Mouse (Mus musculus): Measurements from ENCODE around the gene Keap1. TPM values are rescaled to one million over a fixed set of nuclear protein-coding genes. Genes with fewer than 3 reads are reported as not detected.
"Not testable (repeated sequence)": the region's sequence is repeated elsewhere in the genome, so short reads cannot be mapped to it uniquely, and the experiment has no call there.

Keap1 gene
- polyA plus RNA-seq, 1 experiment from 2014 or later: 40.8 TPM

GRCm38 (mm10) chr9:21265611-21266010, 26.4 kb upstream of the Keap1 start:
- Histone ChIP-seq H3K27me3 (ENCODE audit: control insufficient read depth, insufficient read depth, low read length) (no peaks in the 10 kb centered on the region), H3K9ac (ENCODE audit: low read length) (peak overlapping the region; percentile 93), H3K4me3 (ENCODE audit: low read depth, low read length) (peak overlapping the region; percentile 98), H3K4me2 (replicated peaks; ENCODE audit: low read depth) (peak overlapping the region; percentile 77), H3K27ac (replicated peaks) (peak overlapping the region; percentile 90), H3K9me3 (ENCODE audit: control insufficient read depth, low read length) (no peaks in the 10 kb centered on the region), H3K36me3 (ENCODE audit: control insufficient read depth, insufficient read depth, low read length) (peaks cover 17% of the 10 kb centered on the region), H3K4me1 (replicated peaks; ENCODE audit: control insufficient read depth, insufficient read depth) (peaks cover 4% of the 10 kb centered on the region; the same call in 1 of the 2 replicates)
- DNase-seq (ENCODE audit: low spot score) (peak; percentile 64), ATAC-seq (ENCODE audit: low FRiP score, low TSS enrichment) (peak; percentile 45)
- 2% methylated on average over 11 of the region's 11 CpGs for WGBS
- TF ChIP-seq EP300 (optimal IDR thresholded peaks at IDR 0.05): no peak
- TF ChIP-seq CTCF (IDR thresholded peaks at IDR 0.05; ENCODE audit: low read depth): no peak

GRCm38 (mm10) chr9:21265000-21265561, 25.9 kb upstream of the Keap1 start, which contains the start of gene Atg4d:
Atg4d (plus strand) TSS chr9:21265293.
- Histone ChIP-seq H3K36me3 (ENCODE audit: control insufficient read depth, insufficient read depth, low read length) (peaks cover 16% of the 10 kb centered on the region), H3K9ac (ENCODE audit: low read length) (peak within 1 kb of the TSS; percentile 93), H3K4me2 (replicated peaks; ENCODE audit: low read depth) (peak within 1 kb of the TSS; percentile 77), H3K9me3 (ENCODE audit: control insufficient read depth, low read length) (no peaks in the 10 kb centered on the region), H3K4me3 (ENCODE audit: low read depth, low read length) (peak within 1 kb of the TSS; percentile 98), H3K27ac (replicated peaks) (peak within 1 kb of the TSS; percentile 90), H3K4me1 (replicated peaks; ENCODE audit: control insufficient read depth, insufficient read depth) (peaks cover 4% of the 10 kb centered on the region; the same call in 1 of the 2 replicates), H3K27me3 (ENCODE audit: control insufficient read depth, insufficient read depth, low read length) (no peaks in the 10 kb centered on the region)
- TF ChIP-seq CTCF (IDR thresholded peaks at IDR 0.05; ENCODE audit: low read depth) (no peak), EP300 (optimal IDR thresholded peaks at IDR 0.05) (no peak)
- ATAC-seq (ENCODE audit: low FRiP score, low TSS enrichment) (peak; percentile 98), DNase-seq (ENCODE audit: low spot score) (peak; percentile 99)
- 0% methylated on average over 48 of the region's 49 CpGs for WGBS

- H3K36me3 ChIP-seq (ENCODE audit: control insufficient read depth, insufficient read depth, low read length): peaks cover 12% of the 10 kb centered on the region
- DNase-seq (ENCODE audit: low spot score): no peak
- H3K9ac ChIP-seq (ENCODE audit: low read length): peak overlapping the region; percentile 93
- peak; percentile 33 for ATAC-seq (ENCODE audit: low FRiP score, low TSS enrichment)
- H3K27ac ChIP-seq (replicated peaks): peak overlapping the region; percentile 90
- no peaks in the 10 kb centered on the region for H3K9me3 ChIP-seq (ENCODE audit: control insufficient read depth, low read length)
- peak overlapping the region; percentile 98 for H3K4me3 ChIP-seq (ENCODE audit: low read depth, low read length)
- 16% methylated on average over 17 of the region's 17 CpGs for WGBS
- no peaks in the 10 kb centered on the region for H3K27me3 ChIP-seq (ENCODE audit: control insufficient read depth, insufficient read depth, low read length)
- H3K4me1 ChIP-seq (replicated peaks; ENCODE audit: control insufficient read depth, insufficient read depth): peaks cover 4% of the 10 kb centered on the region; the same call in 1 of the 2 replicates
- TF ChIP-seq CTCF (IDR thresholded peaks at IDR 0.05; ENCODE audit: low read depth) (no peak), EP300 (optimal IDR thresholded peaks at IDR 0.05) (no peak)
- H3K4me2 ChIP-seq (replicated peaks; ENCODE audit: low read depth): peak overlapping the region; percentile 77
Observed at GRCm38 (mm10) chr9:21264272-21264999, 25.3 kb upstream of the Keap1 start.

- Histone ChIP-seq H3K9ac (ENCODE audit: low read length) (no peak overlapping the region), H3K36me3 (ENCODE audit: control insufficient read depth, insufficient read depth, low read length) (no peaks in the 10 kb centered on the region; the same call in 1 of the 2 replicates), H3K27ac (replicated peaks) (no peak overlapping the region), H3K27me3 (ENCODE audit: control insufficient read depth, insufficient read depth, low read length) (no peaks in the 10 kb centered on the region), H3K4me1 (replicated peaks; ENCODE audit: control insufficient read depth, insufficient read depth) (peaks cover 4% of the 10 kb centered on the region; the same call in 1 of the 2 replicates), H3K4me3 (ENCODE audit: low read depth, low read length) (no peak overlapping the region), H3K4me2 (replicated peaks; ENCODE audit: low read depth) (no peak overlapping the region), H3K9me3 (ENCODE audit: control insufficient read depth, low read length) (no peaks in the 10 kb centered on the region)
- DNase-seq (ENCODE audit: low spot score) (no peak), ATAC-seq (ENCODE audit: low FRiP score, low TSS enrichment) (no peak)
- TF ChIP-seq CTCF (IDR thresholded peaks at IDR 0.05; ENCODE audit: low read depth) (no peak), EP300 (optimal IDR thresholded peaks at IDR 0.05) (no peak)
- 42% methylated on average over 2 of the region's 2 CpGs for WGBS
Observed at GRCm38 (mm10) chr9:21261831-21262230, 22.7 kb upstream of the Keap1 start.

GRCm38 (mm10) chr9:21260491-21261040, 21.4 kb upstream of the Keap1 start:
- WGBS: 81% methylated on average over 6 of the region's 6 CpGs
- Histone ChIP-seq H3K27me3 (ENCODE audit: control insufficient read depth, insufficient read depth, low read length) (no peaks in the 10 kb centered on the region), H3K4me1 (replicated peaks; ENCODE audit: control insufficient read depth, insufficient read depth) (peaks cover 4% of the 10 kb centered on the region; the same call in 1 of the 2 replicates), H3K27ac (replicated peaks) (no peak overlapping the region), H3K9me3 (ENCODE audit: control insufficient read depth, low read length) (no peaks in the 10 kb centered on the region), H3K4me2 (replicated peaks; ENCODE audit: low read depth) (no peak overlapping the region), H3K9ac (ENCODE audit: low read length) (no peak overlapping the region), H3K4me3 (ENCODE audit: low read depth, low read length) (no peak overlapping the region), H3K36me3 (ENCODE audit: control insufficient read depth, insufficient read depth, low read length) (no peaks in the 10 kb centered on the region)
- ATAC-seq (ENCODE audit: low FRiP score, low TSS enrichment) (no peak), DNase-seq (ENCODE audit: low spot score) (no peak)
- no peak for TF ChIP-seq EP300 (optimal IDR thresholded peaks at IDR 0.05)
- no peak for TF ChIP-seq CTCF (IDR thresholded peaks at IDR 0.05; ENCODE audit: low read depth)

- not testable (repeated sequence) for ATAC-seq (ENCODE audit: low FRiP score, low TSS enrichment); H3K4me3 ChIP-seq (ENCODE audit: low read depth, low read length)
- WGBS: 83% methylated on average over 4 of the region's 4 CpGs
Observed at GRCm38 (mm10) chr9:21256349-21256748, 17.2 kb upstream of the Keap1 start.

More at GRCm38 (mm10) chr9:21256349-21256748, 17.2 kb upstream of the Keap1 start:
- not testable (repeated sequence) for H3K27ac ChIP-seq (replicated peaks); H3K27me3 ChIP-seq (ENCODE audit: control insufficient read depth, insufficient read depth, low read length); H3K4me1 ChIP-seq (replicated peaks; ENCODE audit: control insufficient read depth, insufficient read depth); H3K4me2 ChIP-seq (replicated peaks; ENCODE audit: low read depth); H3K9me3 ChIP-seq (ENCODE audit: control insufficient read depth, low read length); H3K9ac ChIP-seq (ENCODE audit: low read length); DNase-seq (ENCODE audit: low spot score); H3K36me3 ChIP-seq (ENCODE audit: control insufficient read depth, insufficient read depth, low read length)

Data from stomach, postnatal 0 days (tissue).